In genomic region chr10:127510895-127511617, GRCm38 (mm10) we compare ENCODE assay signal across 8 mouse cellular contexts. TPM values are rescaled to one million over a fixed set of nuclear protein-coding genes. Genes with fewer than 3 reads are reported as not detected.
A peak's percentile ranks its signal among the peaks of the same experiment; 100 is the strongest.
DNase-seq lines count a peak whose midpoint lies in the region; ATAC-seq and TF ChIP-seq lines count a peak whose summit lies in the region.
"Had no signal": no experiment of that assay in that cellular context is flagged by ENCODE, and none has a peak within 500 bp of the region (broad histone marks: within the 10 kb centered on the region; RNA-seq: fewer than 3 reads in every experiment).

No protein-coding gene starts in this region.

- no peak for DNase-seq in lung, adult 18-20 months
- DNase-seq in kidney, adult 2 months = no peak
- DNase-seq in right cerebral cortex, postnatal 14 days = no peak

- H3K9ac ChIP-seq in lung, embryonic 16.5 days (ENCODE audit: low read length) = no peak overlapping the region
- no peak overlapping the region for H3K9ac ChIP-seq in embryonic facial prominence, embryonic 15.5 days
- H3K9ac ChIP-seq in limb, embryonic 12.5 days (replicated peaks) = no peak overlapping the region
- H3K9ac ChIP-seq in stomach, embryonic 15.5 days = no peak overlapping the region

- peak overlapping the region; percentile 88 for H3K4me2 ChIP-seq in lung, embryonic 16.5 days (ENCODE audit: low read depth, low read length)
- H3K4me2 ChIP-seq in embryonic facial prominence, embryonic 15.5 days (replicated peaks) = peak overlapping the region; percentile 96
- H3K4me2 ChIP-seq in limb, embryonic 12.5 days = peak overlapping the region; percentile 95
- peak overlapping the region; percentile 94 for H3K4me2 ChIP-seq in stomach, embryonic 15.5 days

- H3K27me3 ChIP-seq in lung, embryonic 16.5 days (ENCODE audit: control insufficient read depth, insufficient read depth, low read depth, low read length) = peaks cover 52% of the 10 kb centered on the region
- peaks cover 81% of the 10 kb centered on the region for H3K27me3 ChIP-seq in embryonic facial prominence, embryonic 15.5 days
- H3K27me3 ChIP-seq in limb, embryonic 12.5 days = peaks cover 94% of the 10 kb centered on the region
- H3K27me3 ChIP-seq in stomach, embryonic 15.5 days (replicated peaks) = peaks cover 69% of the 10 kb centered on the region
- 0 out of 2 replicates have a peak, but pooled peaks cover 1% of the 10 kb centered on the region for H3K27me3 ChIP-seq in kidney, adult 2 months (replicated peaks; ENCODE audit: control insufficient read depth, insufficient read depth, low read length)

- TF ChIP-seq CTCF in kidney, adult 2 months (conservative IDR thresholded peaks at IDR 0.05; ENCODE audit: insufficient read depth, insufficient read length, low read depth, low read length) = no peak

- no peak for TF ChIP-seq POLR2A in kidney, adult 2 months (IDR thresholded peaks at IDR 0.05; ENCODE audit: low read depth, low read length)

- H3K27ac ChIP-seq in lung, embryonic 16.5 days (ENCODE audit: low read length) = no peak overlapping the region
- no peak overlapping the region for H3K27ac ChIP-seq in embryonic facial prominence, embryonic 15.5 days (replicated peaks)
- peak overlapping the region; percentile 17; the same call in 1 of the 2 replicates for H3K27ac ChIP-seq in limb, embryonic 12.5 days
- H3K27ac ChIP-seq in stomach, embryonic 15.5 days = no peak overlapping the region
- H3K27ac ChIP-seq in kidney, adult 2 months (ENCODE audit: insufficient read depth, low read depth, low read length) = no peak overlapping the region

- 17% methylated on average over 11 of the region's 11 CpGs for WGBS in lung, embryonic 16.5 days
- WGBS in embryonic facial prominence, embryonic 15.5 days = 10% methylated on average over 11 of the region's 11 CpGs
- 2% methylated on average over 11 of the region's 11 CpGs for WGBS in limb, embryonic 12.5 days
- 20% methylated on average over 11 of the region's 11 CpGs for WGBS in stomach, embryonic 15.5 days
- 27% methylated on average over 11 of the region's 11 CpGs for WGBS in kidney, adult 2 months

- no peaks in the 10 kb centered on the region for H3K9me3 ChIP-seq in lung, embryonic 16.5 days (ENCODE audit: control insufficient read depth, low read length)
- H3K9me3 ChIP-seq in embryonic facial prominence, embryonic 15.5 days (replicated peaks) = no peaks in the 10 kb centered on the region
- H3K9me3 ChIP-seq in limb, embryonic 12.5 days = no peaks in the 10 kb centered on the region
- H3K9me3 ChIP-seq in stomach, embryonic 15.5 days = no peaks in the 10 kb centered on the region

- ATAC-seq in lung, embryonic 16.5 days (ENCODE audit: low read depth) = no peak
- ATAC-seq in embryonic facial prominence, embryonic 15.5 days (ENCODE audit: insufficient number of reproducible peaks, low FRiP score, low TSS enrichment, low read depth) = no peak
- no peak for ATAC-seq in limb, embryonic 12.5 days (ENCODE audit: insufficient number of reproducible peaks, insufficient read depth, low FRiP score, low TSS enrichment, low read depth)
- no peak for ATAC-seq in stomach, embryonic 15.5 days (ENCODE audit: insufficient read depth, low FRiP score, low read depth)

- no peaks in the 10 kb centered on the region for H3K36me3 ChIP-seq in lung, embryonic 16.5 days (ENCODE audit: control insufficient read depth, insufficient read depth, low read length)
- no peaks in the 10 kb centered on the region; the same call in 1 of the 2 replicates for H3K36me3 ChIP-seq in embryonic facial prominence, embryonic 15.5 days
- H3K36me3 ChIP-seq in limb, embryonic 12.5 days = no peaks in the 10 kb centered on the region
- no peaks in the 10 kb centered on the region for H3K36me3 ChIP-seq in stomach, embryonic 15.5 days
- no peaks in the 10 kb centered on the region for H3K36me3 ChIP-seq in kidney, adult 2 months (ENCODE audit: control insufficient read depth, insufficient read depth, low read length)

- peaks cover 56% of the 10 kb centered on the region for H3K4me1 ChIP-seq in lung, embryonic 16.5 days (replicated peaks; ENCODE audit: control insufficient read depth, insufficient read depth, low read length)
- peaks cover 83% of the 10 kb centered on the region for H3K4me1 ChIP-seq in embryonic facial prominence, embryonic 15.5 days
- peaks cover 79% of the 10 kb centered on the region for H3K4me1 ChIP-seq in limb, embryonic 12.5 days (replicated peaks)
- H3K4me1 ChIP-seq in stomach, embryonic 15.5 days = peaks cover 67% of the 10 kb centered on the region
- H3K4me1 ChIP-seq in kidney, adult 2 months (ENCODE audit: control insufficient read depth, insufficient read depth, low read length) = peaks cover 3% of the 10 kb centered on the region; the same call in 1 of the 2 replicates

- H3K4me3 ChIP-seq in lung, embryonic 16.5 days (ENCODE audit: low read length) = peak overlapping the region; percentile 53; the same call in 1 of the 2 replicates
- peak overlapping the region; percentile 51 for H3K4me3 ChIP-seq in embryonic facial prominence, embryonic 15.5 days (replicated peaks)
- peak overlapping the region; percentile 50 for H3K4me3 ChIP-seq in limb, embryonic 12.5 days (replicated peaks)
- H3K4me3 ChIP-seq in stomach, embryonic 15.5 days (replicated peaks) = no peak overlapping the region
- H3K4me3 ChIP-seq in kidney, adult 2 months (ENCODE audit: insufficient read depth, low read depth, low read length) = no peak overlapping the region

RNA-seq across cellular contexts. Expression of gene Ndufa4l2, which starts 3.7 kb away (rescaled TPM):
- polyA plus RNA-seq in lung, embryonic 16.5 days (2015; fragmentation: Nextera tagmentation; extraction: Ambion mirVana) = 155 and 169 TPM in 2 replicates
- polyA plus RNA-seq in embryonic facial prominence, embryonic 15.5 days (2015; fragmentation: Nextera tagmentation; extraction: Ambion mirVana) = 272 and 311 TPM in 2 replicates
- polyA plus RNA-seq in limb, embryonic 12.5 days (2016; fragmentation: Nextera tagmentation; extraction: Ambion mirVana) = 0.60 and 1.6 TPM in 2 replicates
- 92.8 and 117 TPM in 2 replicates for polyA plus RNA-seq in stomach, embryonic 15.5 days (2015; fragmentation: Nextera tagmentation; extraction: Ambion mirVana)
- 24.4 and 27.4 TPM in 2 replicates for polyA plus RNA-seq in kidney, adult 2 months (2012; rRNA removed)

RNA-seq across cellular contexts. Expression of gene Stac3, which starts 9.6 kb away (rescaled TPM):
- polyA plus RNA-seq in lung, embryonic 16.5 days (2015; fragmentation: Nextera tagmentation; extraction: Ambion mirVana) = 1.3 and 1.8 TPM in 2 replicates
- 22.7 and 26.0 TPM in 2 replicates for polyA plus RNA-seq in embryonic facial prominence, embryonic 15.5 days (2015; fragmentation: Nextera tagmentation; extraction: Ambion mirVana)
- polyA plus RNA-seq in limb, embryonic 12.5 days (2016; fragmentation: Nextera tagmentation; extraction: Ambion mirVana) = 11.5 and 11.7 TPM in 2 replicates
- 0.92 and 1.7 TPM in 2 replicates for polyA plus RNA-seq in stomach, embryonic 15.5 days (2015; fragmentation: Nextera tagmentation; extraction: Ambion mirVana)
- polyA plus RNA-seq in kidney, adult 2 months (2012; rRNA removed) = 1.2 and 3.0 TPM in 2 replicates

RNA-seq across cellular contexts. Expression of gene Shmt2, which starts 11.2 kb away (rescaled TPM):
- 116 and 119 TPM in 2 replicates for polyA plus RNA-seq in lung, embryonic 16.5 days (2015; fragmentation: Nextera tagmentation; extraction: Ambion mirVana)
- polyA plus RNA-seq in embryonic facial prominence, embryonic 15.5 days (2015; fragmentation: Nextera tagmentation; extraction: Ambion mirVana) = 106 and 116 TPM in 2 replicates
- polyA plus RNA-seq in limb, embryonic 12.5 days (2016; fragmentation: Nextera tagmentation; extraction: Ambion mirVana) = 96.8 and 98.1 TPM in 2 replicates
- 142 and 144 TPM in 2 replicates for polyA plus RNA-seq in stomach, embryonic 15.5 days (2015; fragmentation: Nextera tagmentation; extraction: Ambion mirVana)
- polyA plus RNA-seq in kidney, adult 2 months (2012; rRNA removed) = 232 and 274 TPM in 2 replicates

RNA-seq across cellular contexts. Expression of gene Nxph4, which starts 23.3 kb away (rescaled TPM):
- polyA plus RNA-seq in lung, embryonic 16.5 days (2015; fragmentation: Nextera tagmentation; extraction: Ambion mirVana) = 1.8 TPM in 2 replicates
- polyA plus RNA-seq in embryonic facial prominence, embryonic 15.5 days (2015; fragmentation: Nextera tagmentation; extraction: Ambion mirVana) = 8.0 and 9.2 TPM in 2 replicates
- 4.2 and 6.3 TPM in 2 replicates for polyA plus RNA-seq in limb, embryonic 12.5 days (2016; fragmentation: Nextera tagmentation; extraction: Ambion mirVana)
- 5.0 and 5.4 TPM in 2 replicates for polyA plus RNA-seq in stomach, embryonic 15.5 days (2015; fragmentation: Nextera tagmentation; extraction: Ambion mirVana)
- 2.0 and 2.2 TPM in 2 replicates for polyA plus RNA-seq in kidney, adult 2 months (2012; rRNA removed)
- polyA plus RNA-seq: erythroblast, embryonic 14.5 days had no signal

Comparison
In these comparisons a context has a peak if more than half of its experiments do, and no peak if none do; other contexts are left out.
1. H3K4me3 ChIP-seq: peak in lung, embryonic 16.5 days (single experiment), embryonic facial prominence, embryonic 15.5 days (single experiment) and limb, embryonic 12.5 days (single experiment); none in stomach, embryonic 15.5 days (single experiment) and kidney, adult 2 months (single experiment).
2. Peak in every context shown above with its lines, with median percentiles within 50 percentile points of each other: H3K4me2 ChIP-seq.